Mouse (Mus musculus) heart, postnatal 0 days (tissue): Measurements from ENCODE around the gene Wdr4.

Source experiments
- CTCF ChIP-seq: IDR thresholded peaks from 2 replicates; pipeline ENCODE4 v1.5.1; 2016; ENCODE audit warnings: antibody characterized with exemption, control low read depth, low read depth
- EP300 ChIP-seq: IDR thresholded peaks from 2 replicates; pipeline ENCODE4 v1.6.1; 2016; ENCODE audit warnings: antibody characterized with exemption, low read depth

DNA sequence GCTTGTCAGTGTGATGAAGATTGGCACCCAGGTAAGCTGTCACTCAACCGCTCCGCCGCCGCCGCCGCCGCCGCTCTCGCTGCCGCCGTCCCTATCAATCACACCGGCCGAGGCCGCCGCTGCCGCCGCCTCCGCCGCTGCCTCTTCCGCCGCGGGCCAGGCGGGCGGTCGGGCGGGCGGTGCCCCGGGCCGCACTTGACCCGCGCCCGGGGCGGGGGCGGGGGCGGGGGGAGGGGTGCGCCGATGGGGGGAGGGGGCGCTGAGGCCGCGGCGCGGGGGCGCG lies 45.0 kb upstream of the Wdr4 start:
- no peak for TF ChIP-seq CTCF
- no peak for TF ChIP-seq EP300
